Mouse (Mus musculus) lung, postnatal 36 days (tissue): Measurements from ENCODE around the gene Cd96.
A peak's percentile ranks its signal among the peaks of the same experiment; 100 is the strongest.

Source experiments
- DNase-seq: peaks from one replicate; pipeline ENCODE4 v3.0.0; 2022; ENCODE audit warnings: mixed read lengths

The Cd96 gene

DNA sequence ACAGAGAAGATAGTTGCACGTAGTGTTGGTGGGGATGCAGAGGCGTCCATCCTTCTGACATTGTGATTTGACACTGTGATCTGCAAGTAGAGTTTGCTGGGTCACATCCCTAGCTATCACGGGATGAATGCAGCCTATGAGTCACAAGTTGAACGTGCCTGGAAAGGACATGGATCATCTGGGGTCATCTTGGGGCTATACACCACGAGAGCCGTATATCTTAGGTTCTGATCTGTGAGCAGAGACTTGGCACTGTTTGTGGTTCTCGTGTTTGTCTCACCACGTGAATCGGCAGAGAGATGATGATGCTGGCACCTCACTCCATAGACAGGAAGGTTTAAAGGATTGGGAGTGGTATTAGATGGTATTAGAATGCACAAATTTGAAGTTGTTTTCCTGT lies 86.2 kb downstream of the Cd96 start:
- DNase-seq: no peak

DNA sequence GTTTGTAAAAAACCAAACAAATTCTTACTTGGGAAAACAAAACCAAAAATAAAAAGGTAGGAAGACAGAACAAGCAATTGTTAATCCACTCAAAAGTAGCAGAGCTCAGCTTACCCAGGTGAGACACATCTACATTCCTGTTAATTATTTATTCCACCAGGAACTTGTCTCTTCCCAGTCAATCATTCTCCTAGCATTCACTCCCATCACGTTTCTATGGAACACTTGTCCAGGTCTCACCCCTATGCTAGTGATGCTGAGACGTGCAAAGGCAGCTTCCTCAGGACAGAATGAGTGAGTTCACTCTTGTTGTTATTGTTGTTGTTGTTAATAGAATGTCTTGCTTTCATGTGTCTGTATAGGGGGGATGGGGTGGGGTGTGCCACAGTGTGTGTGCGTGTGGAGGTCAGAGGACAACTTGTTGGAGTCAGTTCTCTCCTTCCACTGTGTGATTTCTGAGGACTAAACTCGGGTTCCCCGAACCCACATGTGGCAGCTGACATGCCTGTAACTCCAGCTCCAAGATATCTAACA lies 97.0 kb downstream of the Cd96 start:
- DNase-seq: no peak

DNA sequence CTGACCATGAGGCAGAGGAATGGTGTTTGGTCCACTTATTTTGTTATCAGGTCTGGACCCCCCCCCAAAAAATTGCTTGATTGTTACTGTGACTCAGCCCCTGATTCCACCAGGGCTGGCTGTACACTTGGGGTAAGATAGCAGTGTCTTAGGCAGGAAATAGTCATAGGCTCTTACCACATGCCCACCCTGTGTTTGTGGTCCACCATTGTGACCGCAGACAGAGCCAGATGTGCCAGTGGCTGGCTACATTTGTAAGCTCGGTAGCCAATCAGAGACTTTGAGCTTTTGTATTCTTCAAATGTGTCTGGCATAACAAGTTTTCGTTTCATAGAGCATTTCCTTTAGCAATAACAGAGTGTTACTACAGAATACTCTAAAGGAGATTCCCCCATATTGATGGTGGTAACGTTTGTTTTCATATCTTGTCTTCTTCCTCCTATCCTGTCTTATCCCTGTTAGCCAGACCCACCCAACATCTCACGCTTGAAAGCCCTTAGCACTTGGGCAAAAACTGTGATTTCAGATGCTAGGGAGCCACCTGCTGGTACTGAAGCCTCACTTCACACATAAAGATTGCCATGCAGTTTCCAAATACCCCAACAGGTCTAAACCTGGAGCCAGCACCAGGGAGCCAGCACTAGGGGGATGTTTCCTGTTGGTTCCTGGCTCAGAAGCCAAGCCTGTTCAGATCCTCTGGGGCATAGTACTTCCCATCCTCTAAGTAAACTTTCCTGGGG lies 97.7 kb downstream of the Cd96 start:
- DNase-seq: peak; percentile 69

- DNase-seq: no peak
Observed at GRCm38 (mm10) chr16:46021302-46021701, 98.7 kb downstream of the Cd96 start.

DNA sequence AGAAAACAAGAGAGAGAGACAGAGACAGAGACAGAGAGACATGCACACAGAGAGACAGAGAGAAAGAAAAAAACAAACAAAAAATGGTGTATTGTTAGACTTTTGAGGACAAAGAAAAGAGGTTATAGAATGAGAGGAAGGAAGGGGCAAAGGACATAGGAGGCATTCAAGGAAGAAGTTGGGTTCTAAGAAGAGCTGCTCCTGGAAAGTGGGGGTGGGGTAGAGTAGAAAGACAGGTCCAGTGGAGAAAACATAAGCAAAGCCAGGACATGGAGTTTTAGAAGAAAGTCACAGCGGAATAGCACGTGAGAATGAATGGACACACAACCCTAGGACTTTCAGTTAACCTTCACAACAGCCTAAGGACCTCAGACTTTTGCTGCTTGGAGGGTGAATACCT lies 99.7 kb downstream of the Cd96 start:
- DNase-seq: no peak

- no peak for DNase-seq
Observed at GRCm38 (mm10) chr16:46019799-46020198, 100.3 kb downstream of the Cd96 start.

- DNase-seq: no peak
Observed at GRCm38 (mm10) chr16:46019359-46019758, 100.7 kb downstream of the Cd96 start.

DNA sequence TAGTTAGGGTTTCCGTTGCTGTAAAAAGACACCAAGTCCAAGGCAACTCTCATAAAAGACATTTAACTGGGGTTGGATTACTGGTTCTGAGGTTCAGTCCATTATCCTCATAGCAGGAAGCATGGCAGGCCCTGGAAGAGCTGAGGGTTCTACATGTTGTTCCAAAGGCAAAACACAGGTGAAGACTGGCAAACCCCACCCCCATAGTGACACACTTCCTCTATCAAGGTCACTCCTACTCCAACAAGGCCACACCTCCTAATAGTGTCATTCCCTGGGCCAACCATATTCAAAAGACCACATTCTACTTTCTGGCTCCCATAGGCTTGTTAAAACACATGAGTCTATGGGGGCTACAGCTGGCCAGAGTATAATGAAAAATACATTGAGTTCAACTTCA lies 108.4 kb downstream of the Cd96 start:
- DNase-seq: no peak

- peak; percentile 59 for DNase-seq
Observed at GRCm38 (mm10) chr16:46010906-46011220, 109.2 kb downstream of the Cd96 start.

GRCm38 (mm10) chr16:46010153-46010905 lies 109.7 kb downstream of the Cd96 start, which contains the start of gene Plcxd2:
TSS of gene Plcxd2 (minus strand) at chr16:46010218.
- DNase-seq: peak; percentile 98

DNA sequence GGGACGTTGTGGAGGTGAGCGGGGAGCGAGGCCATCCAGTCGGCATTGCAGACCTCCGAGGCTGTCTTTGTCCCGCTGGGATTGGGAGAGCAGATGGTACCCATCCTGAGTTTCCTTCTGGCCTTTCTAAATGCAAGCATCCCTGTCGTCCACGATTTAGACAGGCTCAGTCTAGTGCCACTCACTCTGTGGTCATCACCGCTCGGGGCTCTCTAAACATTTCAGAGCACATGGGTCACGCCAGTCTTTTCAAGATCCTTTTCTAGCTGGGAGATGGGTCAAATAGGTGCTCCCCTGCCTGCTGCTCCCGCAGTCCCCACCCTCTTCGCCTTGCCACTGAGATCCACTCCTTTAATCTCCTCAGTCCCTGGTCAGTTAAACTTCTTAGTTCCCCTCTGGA lies 110.3 kb downstream of the Cd96 start:
- DNase-seq: no peak

- DNase-seq: no peak
Observed at GRCm38 (mm10) chr16:46008766-46009165, 111.3 kb downstream of the Cd96 start.

DNA sequence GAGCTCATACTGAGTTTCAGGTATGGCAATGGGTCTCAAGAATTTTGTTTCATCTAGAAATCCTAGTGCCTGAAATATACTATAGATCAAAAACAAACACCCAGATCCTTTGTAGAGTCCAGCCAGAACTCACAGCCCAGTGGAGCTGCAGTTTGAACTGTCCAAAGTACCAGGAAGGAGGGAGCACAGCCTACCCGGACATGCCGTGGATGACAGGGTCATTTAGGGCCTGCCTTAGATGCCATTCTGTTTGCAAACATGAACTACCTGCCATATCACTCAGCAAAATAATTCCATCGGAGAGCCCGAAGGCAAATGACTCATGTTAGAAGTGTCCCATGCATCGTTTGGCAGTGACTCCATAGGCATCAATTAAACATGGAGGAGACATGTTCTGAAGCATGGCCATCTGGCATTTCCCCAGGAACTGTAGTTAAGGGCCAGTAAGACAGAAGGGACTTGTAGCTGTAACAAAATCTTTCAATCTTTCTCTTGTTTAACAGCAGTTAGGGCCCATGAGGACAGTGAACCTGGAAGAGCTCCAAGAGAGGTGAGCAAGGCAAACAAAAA lies 111.9 kb downstream of the Cd96 start:
- DNase-seq: no peak

DNA sequence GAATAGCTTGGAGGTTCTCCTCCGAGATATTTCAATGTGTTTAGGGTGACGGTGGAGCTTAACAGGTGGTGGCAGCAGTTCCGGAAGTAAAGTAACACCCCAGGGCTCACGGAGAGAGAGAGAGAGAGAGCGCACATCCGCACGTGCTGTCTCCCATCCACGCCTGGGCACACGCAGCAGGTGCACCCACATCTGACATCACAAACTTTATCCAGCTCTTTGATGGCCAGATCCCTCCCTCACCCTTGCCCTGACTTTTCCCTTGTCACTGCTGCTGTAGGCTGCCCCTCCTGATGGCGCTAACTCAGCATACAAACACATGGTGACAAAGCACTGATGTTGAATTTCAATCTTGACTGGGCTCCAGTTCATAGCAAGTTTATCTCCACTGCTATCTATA lies 113.8 kb downstream of the Cd96 start:
- DNase-seq: no peak

GRCm38 (mm10) chr16:46001550-46002166 lies 118.4 kb downstream of the Cd96 start:
- DNase-seq: no peak

GRCm38 (mm10) chr16:46000976-46001375 lies 119.1 kb downstream of the Cd96 start:
- no peak for DNase-seq

DNA sequence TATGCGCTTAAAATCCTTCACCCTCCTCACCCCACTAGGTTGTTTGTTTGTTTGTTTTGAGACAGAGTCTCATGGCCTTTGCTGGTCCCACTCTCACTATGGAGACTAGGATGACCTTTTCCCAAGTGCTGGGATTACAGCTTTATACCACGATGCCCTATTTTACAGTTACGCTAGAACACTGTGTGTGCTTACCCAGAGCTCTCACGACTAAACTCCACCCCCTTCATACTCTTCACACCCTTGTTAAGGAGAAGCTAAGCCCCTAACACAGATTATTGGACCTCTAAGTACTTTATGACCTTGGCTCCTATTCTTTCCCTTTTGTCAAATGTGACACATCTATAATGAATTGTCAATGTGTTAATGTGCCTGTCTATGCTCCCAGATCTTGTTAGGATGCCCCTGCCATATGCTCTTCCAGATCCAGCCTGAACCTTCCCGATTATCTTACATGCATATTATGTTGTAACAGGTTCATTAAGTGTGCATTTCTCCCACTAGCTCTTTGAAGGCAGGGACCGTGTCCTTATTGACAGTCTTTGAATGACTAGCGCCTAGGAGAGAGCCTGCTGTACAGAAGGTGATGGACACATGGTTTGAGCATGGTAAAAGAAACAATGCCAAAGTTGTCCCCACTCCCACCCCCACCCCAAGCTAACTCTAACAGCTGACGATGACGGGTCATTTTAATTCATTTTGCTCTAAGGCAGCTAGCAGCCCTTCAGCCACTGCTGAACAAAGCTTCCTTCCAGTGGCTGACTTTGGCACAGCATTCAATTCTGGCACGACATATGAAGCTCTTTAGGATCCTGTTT lies 120.5 kb downstream of the Cd96 start:
- DNase-seq: no peak

DNA sequence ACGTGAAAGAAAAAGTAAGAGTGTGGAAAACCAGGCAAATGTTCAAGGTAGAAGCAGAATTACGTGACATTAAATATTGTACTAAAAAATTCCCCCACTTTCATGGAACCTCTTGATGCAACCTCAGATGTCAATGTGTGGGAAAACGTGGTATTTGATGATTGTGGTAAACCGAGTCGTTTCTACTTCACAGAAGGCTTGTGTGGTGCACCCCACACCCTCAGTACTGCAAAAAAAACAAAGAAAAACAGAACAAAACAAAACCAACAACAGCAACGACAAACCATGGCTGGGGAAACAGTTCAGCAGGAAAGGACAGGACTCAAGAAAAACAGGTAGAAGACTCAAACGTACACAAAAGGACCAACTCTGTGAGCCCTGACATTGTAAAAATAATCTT lies 121.8 kb downstream of the Cd96 start:
- DNase-seq: no peak

DNA sequence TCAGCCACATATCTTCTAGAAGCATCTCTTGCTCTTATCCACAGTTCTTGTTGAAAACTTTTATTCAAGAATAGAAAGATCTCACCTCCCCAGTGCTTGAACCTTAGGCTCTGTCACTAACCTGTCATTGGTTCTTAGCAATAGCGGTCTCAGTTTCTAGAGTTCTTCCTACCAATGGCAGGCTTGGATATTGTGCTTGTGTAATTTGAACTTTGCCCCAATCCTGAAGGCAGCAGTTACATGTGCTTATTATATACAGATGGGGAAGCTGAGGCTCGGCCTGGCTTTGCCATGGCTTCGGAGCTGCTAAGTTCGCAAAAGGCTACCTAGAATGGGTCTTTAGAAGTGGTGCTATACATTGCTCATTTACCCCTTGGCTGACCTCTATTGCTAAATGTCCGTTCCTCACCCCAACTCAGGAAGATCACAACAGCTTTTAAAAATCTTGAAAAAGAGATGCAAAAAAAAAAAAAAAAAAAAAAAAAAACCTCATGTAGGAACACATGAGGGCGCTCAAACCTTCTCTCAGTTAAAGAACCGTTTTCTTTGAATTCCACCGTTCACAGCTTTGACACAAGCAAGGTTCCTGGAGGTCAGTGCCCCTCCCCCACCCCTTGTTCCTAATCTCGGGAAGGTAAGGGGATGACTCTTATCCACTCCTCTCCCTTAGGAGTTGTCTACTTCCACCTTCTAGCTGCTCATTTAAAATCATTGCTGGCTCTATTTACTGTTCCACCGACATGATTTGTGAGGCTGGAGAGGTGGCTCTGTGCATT lies 129.0 kb downstream of the Cd96 start:
- no peak for DNase-seq

- no peak for DNase-seq
Observed at GRCm38 (mm10) chr16:45986236-45986635, 133.8 kb downstream of the Cd96 start.
